Mouse (Mus musculus) lung, adult 2 months (tissue): ENCODE results near the gene Rasgef1a.

Experiments used
- CTCF ChIP-seq: fragments of 200-500 bp; IDR thresholded peaks from 2 replicates; pipeline ENCODE4 v1.5.1; 2011; ENCODE audit warnings: mild to moderate bottlenecking, low read length, control low read depth; ENCODE audit not compliant: insufficient read depth
- POLR2A ChIP-seq: fragments of 200-500 bp; IDR thresholded peaks from 2 replicates; pipeline ENCODE4 v1.6.1; 2011; ENCODE audit warnings: low read depth, mild to moderate bottlenecking, control low read depth, low read length, borderline replicate concordance; ENCODE audit errors: extremely low read depth

- no peak for TF ChIP-seq CTCF
- TF ChIP-seq POLR2A, result no peak
Measured at GRCm38 (mm10) chr6:118045892-118046291, 34.7 kb downstream of the Rasgef1a start.
